Mouse (Mus musculus) embryo, embryonic 11.5 days (tissue): Measurements from ENCODE around the gene Setd4.

Experiments used
- DNase-seq: peaks from one replicate; pipeline ENCODE4 v3.0.0-alpha.2; 2012; ENCODE audit warnings: low read depth, low spot score

Gene Setd4

GRCm38 (mm10) chr16:93592711-93593110 is 11.2 kb downstream of the Setd4 start:
- DNase-seq = no peak

- no peak for DNase-seq
These were observed 12.1 kb downstream of the Setd4 start for GRCm38 (mm10) chr16:93591450-93592430.

GRCm38 (mm10) chr16:93590915-93591314 is 12.9 kb downstream of the Setd4 start:
- DNase-seq = no peak

GRCm38 (mm10) chr16:93588281-93588680 is 15.6 kb downstream of the Setd4 start:
- no peak for DNase-seq

DNA sequence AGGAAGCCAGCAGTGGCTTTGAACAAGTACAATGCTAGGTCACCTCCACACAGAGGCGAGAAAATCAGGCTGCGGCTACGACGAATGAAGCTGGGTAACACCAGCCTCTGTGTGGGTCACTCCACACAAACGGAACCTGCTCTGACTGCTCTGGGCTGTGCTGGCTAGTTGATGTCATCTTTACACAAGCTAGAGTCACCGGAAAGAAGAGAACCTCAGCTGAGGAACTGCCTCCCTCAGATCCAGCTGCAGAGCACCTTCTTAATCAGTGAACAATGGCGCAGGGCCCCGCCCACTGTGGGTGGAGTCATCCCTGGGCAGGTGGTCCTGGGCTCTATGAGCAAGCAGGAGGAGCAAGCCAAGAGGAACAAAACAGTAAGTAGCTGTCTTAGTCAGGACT is 17.5 kb downstream of the Setd4 start:
- no peak for DNase-seq

DNA sequence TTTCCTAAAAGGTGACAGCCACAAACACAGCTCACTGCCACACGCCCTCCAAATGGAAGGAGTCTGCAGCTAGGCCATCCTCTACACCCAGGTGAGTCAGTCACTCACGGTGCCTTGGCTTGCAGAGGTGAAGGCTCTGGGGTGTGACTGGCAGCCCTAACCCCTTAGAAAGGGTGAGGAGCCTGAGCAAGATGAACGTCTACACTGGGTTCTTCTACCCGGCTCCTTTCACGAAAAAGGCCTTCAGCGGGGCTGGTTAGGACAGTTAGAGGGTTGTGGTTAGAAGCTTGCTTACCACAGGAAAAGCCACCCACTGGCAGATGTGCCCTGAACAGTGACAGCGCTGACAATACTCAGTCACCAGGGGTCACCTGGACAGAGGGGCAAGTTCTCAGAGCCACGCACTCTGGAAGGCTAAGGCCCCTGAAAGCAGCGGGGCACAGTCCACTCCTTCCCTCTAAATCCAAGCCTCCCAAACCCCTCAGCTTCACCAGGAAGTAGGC is 18.1 kb downstream of the Setd4 start:
- no peak for DNase-seq

GRCm38 (mm10) chr16:93584976-93585702 is 18.7 kb downstream of the Setd4 start:
- no peak for DNase-seq

DNA sequence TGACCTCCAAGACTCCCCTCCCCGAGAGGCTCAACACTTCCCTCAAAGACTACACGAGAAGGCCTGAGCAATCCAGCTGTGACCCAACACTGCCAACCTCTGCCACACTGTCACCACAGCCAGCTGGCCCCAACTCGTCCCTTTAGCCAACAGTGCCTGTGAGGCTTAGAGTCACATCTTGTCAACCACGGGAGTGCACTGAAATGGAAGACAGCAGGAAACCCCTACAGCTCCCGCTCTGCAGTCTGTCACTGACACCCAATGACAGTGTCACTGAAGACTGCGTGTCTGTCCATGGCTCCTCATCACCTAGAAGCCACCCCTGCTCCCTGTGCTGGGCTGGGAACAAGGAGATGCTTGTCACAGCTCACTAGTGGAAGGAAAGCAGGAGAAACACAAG is 22.7 kb downstream of the Setd4 start:
- no peak for DNase-seq

DNA sequence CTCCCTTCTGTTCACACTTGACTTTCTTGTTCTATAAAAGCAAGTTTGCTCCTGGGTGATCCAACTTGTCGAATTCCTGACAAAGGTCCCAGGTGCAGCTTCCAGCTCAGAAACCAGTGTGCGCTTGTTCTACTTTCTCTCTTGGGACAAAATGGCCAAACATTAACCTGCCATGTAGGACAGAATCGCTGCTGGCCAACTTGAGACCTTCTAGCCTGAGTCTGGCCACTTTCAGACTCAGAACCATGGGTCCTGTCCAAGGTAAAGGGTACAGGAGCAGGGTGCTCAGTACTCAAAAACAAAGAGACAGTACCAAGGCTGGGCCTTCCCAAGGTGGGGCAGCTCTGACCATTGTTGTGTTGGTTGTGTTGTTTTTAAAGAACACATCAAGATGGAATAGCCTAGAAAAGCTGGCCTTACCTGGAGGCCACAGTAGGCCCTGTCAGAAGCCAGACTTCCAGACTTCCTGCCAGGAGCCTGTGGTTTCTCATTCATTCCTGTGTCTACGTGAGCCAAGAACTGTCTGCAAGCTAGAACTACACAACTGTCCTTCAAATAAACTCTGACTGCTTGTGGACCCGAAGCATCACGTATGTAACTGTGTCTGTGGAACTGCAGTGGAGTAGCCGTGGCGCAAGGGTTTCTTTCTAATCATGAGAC is 25.4 kb downstream of the Setd4 start:
- DNase-seq = no peak

DNA sequence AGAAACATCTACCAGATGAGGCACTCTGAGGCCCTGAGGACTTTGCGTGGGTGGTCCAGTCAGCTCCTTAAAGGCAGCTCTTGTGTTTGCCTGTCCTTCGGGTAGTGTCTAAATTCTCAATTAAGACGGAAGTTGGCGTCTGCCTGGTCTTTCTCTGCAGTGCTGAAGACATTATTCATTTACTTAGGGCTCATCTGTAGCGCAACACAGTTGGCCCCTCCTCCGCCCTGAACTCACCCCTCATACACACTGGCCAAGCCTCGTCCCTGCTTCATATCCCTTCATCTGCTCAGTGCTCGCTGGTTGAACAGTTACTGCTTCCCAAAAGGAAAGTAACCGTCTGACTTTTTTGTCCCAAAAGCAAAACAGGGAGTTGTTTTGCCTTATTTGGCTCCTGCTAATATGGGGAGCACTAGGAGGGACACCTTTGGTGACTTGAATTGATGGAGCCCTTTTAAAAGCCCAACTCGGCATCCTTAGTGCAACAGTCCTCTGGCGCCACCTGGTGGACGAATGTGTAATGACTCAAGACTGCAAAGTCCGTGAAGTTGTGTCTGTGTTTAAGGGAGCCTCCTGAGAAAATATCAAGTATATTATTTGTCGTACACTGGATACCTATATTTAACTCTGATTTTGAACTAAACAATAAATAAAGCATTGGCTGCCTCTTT is 27.3 kb downstream of the Setd4 start:
- peak; percentile 72 for DNase-seq

- DNase-seq = no peak
These were observed 28.3 kb downstream of the Setd4 start for GRCm38 (mm10) chr16:93575574-93575973.

DNA sequence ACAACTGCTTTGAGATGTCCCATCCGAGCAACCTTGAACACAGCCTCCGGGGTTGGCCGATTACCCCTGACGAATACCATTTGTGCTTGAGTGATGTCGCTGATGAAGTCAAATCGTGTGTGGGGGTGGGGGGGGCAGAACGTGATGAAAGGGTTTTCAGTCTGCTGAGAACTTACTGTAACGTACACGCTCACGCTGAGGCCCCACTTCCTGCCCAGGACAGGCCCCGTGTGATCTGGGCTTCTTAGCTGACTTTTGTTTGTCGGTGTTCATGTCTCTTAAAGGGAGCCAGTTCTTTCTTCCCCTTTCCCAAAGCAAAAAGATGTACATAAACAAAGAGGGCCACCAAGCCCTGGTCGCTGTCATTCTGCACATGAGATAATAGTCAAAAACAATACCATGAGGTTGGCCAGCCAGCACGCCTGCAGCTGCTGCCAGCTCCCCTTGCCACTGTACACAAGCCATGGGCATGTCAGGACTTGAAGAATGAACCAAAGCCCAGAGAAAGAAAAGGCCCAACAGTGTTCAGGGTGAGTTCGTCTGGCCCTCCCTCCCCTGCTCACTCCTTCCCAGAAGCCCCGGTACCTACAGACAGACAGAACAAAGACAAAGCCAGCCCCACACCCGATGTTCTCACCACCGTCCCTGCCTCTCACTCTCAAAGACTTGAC is 29.2 kb downstream of the Setd4 start:
- DNase-seq = no peak

- no peak for DNase-seq
These were observed 30.4 kb downstream of the Setd4 start for GRCm38 (mm10) chr16:93573434-93573833.

DNA sequence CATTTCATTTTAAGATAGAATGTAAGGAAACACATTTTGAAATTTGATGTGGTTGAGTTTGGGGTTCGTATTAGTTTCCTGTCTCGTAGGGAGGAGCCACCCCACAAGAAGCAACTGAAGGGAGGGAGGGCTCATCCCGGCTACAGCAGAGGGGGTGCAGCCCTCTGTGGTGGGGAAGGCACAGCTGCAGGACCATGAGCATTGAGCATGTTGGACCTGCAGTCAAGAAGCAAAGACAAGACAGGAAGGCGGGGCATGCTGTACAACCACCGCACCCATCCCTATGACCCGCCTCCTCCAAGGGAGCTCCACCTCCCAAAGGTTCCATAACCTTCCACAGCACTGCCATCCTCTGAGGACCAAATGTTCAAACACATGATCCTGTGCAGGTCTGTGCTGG is 31.5 kb downstream of the Setd4 start:
- DNase-seq = no peak

DNA sequence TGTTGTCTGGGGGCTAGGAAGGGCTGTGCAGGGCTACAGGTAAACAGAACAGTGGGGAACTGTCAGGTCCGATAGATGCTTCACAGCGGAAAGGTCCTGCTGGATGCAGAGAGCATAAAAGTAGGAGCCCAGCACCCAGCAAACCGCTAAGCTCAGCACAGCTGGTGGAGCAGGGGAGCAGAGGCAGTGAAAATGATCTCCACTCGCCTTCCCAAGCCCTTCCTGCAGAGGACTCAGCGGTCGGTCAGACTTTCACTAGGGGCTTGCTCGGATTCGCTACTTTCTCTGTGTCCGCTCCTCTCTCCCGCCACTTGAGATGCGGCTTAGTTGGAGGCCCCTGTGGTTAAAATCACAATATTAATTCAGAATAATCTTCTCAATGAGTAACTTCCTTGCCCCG is 45.4 kb downstream of the Setd4 start:
- no peak for DNase-seq

DNA sequence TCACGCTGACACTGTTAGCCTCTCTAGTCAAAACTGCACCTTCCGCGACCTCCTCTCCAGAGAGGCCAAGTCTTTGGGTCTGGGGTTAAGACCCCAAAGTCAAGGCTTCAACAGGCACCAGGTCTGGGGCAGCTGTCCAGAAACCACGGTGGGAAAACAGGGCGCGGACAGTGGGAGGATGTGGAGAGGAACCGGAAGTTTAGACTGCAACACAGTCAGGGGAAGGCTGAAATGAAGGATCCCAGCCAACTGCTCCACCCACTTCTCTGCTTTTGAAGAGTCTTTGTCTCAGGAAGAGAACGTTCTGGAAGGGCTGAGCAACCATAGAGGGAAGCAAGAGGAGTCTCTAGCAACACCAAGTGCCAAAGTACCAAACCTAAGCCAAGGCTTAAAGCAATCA is 46.2 kb downstream of the Setd4 start:
- DNase-seq = no peak

DNA sequence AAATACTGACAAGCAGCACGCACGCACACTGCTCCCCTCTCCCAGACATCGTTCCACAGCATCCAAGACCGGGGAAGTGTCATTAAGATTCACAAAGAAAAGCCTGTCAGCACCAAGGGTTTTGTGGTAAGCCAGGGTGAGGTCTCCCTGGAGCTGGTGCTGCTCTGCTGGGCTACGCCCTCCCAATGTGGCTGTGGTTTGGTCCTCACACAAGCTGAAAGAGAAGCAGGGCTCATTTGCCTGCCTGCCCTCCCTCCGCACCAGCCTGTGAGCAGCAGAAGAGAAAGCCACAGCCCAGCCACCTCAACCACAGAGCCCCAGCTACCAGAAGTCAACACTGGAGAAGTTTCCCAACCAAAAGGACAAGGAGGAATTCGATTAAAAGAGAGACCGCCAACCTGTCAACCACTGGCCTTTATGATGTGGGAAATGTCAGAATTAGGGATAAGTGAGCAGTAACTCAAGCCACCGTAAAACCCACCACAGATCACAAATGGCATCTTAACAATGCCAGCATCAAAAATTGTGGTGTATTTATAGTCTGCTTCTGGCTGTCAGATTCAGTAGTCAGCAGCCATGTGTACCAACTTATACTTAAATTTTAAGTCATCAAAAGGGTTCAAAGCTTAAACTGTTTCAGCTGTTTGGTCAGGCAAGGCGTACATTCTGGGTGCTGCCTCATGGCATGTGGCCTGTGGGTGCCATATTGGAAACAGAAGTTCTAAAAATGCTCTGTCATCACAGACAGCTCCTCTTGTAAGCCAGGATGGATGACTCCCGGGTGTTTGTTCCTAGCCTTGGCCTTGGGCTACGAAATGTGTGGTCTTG is 51.0 kb downstream of the Setd4 start:
- DNase-seq = no peak

DNA sequence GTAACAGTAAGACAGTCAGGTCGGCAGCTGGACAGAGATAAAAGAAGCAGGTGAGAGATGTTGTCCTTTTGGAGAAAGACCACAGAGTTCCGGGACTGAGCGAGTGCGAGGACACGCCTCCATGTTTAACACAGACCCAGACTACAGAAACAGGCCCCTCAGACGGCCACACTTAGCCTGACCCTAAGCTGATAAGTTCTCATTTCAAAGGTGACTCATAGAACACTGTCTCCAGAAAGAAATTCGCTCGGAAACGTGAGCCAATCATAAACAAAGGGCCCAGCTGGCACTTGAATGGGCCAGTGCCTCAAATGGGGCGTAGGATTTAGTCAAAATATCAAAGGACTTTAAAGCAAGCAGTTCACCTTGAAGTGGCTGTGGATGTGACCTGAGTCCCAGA is 54.6 kb downstream of the Setd4 start:
- no peak for DNase-seq

DNA sequence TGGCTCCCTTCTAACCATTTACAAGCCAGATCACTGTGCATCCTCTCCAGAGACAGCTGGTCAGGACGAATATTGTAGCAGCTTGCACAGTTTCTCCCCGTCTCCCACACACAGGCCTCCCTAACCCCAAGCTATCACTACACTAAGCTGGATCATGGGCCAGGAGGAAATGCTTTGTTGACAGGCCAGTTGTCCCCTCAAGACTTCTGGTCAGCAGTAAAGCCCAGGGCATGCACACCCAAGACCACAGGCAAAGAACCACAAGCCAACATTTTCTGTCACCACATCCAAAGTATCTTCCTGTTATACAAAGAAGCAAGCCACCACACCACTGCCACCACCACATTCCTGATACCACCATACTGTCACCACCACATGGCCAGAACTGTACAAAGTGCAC is 55.8 kb downstream of the Setd4 start:
- no peak for DNase-seq

GRCm38 (mm10) chr16:93547122-93547521 is 56.7 kb downstream of the Setd4 start:
- DNase-seq = no peak
